Mouse (Mus musculus): Measurements from ENCODE around the gene Ccdc85c. TPM values are rescaled to one million over a fixed set of nuclear protein-coding genes. Genes with fewer than 3 reads are reported as not detected.

Gene Ccdc85c
- total RNA-seq, 1 experiment from 2014 or later, result 2.4 TPM

DNA sequence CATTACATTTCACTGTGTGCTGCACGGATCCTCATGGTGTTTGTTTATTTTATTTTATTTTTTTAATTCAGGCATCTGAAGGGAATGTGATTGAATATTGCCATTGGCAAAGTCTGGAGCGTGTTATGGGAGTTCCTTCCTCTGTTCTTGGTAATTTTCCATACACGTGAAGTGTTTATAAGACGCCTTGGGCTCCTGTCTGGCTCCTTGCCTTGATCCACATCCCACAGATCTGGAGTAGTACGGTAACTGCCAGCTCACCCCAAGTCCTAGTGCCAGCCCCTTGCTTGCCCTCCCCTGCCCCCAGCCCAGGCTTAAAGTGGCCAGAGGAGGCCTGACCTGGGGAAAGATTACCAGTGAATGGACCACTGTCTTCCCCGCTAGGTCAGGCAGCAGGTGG lies 25.8 kb upstream of the Ccdc85c start:
- ATAC-seq (replicated peaks; ENCODE audit: low read depth, poor library complexity, severe bottlenecking), result no peak

DNA sequence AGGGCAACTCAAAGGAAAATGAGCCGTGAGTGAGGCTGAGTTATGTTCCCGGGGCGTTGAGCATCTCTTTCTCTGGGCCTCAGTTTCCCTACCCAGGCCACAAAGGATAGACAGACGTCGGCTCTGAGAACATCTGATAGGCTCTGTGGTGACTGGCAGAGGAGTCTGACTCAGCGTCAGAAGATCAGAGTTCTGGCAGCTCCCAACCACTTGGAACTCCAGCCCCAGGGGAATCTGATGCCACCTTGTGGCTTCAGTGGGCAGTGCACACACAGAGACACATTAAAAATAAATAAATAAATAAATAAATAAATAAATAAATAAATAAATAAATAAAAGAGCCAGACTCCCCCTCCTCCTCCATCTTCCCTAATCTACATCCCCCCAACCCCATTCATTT lies 21.8 kb upstream of the Ccdc85c start:
- ATAC-seq (replicated peaks; ENCODE audit: low read depth, poor library complexity, severe bottlenecking), result 0 out of 2 replicates have a peak, but pooled peaks have one; percentile 41

DNA sequence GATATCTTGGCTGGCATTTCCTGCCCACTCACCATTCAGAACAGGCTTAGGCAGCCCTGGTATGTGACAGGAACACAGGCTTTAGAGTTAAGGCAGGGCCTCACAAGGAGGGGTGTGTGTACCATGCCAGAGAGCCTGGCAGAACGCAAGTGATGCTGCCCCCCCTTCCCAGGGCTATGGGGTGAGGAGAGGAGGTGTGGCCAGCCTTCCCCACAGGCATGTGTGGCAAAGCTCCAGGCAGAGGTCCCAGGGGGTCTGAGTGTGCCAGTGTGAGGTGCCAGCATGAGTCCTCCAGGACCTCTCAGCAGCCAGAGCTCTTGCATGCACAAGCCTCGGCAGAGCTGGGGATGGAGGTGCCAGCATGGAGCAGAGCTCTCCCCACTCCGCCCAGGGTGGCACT lies 19.4 kb upstream of the Ccdc85c start:
- ATAC-seq (replicated peaks; ENCODE audit: low read depth, poor library complexity, severe bottlenecking), result no peak

DNA sequence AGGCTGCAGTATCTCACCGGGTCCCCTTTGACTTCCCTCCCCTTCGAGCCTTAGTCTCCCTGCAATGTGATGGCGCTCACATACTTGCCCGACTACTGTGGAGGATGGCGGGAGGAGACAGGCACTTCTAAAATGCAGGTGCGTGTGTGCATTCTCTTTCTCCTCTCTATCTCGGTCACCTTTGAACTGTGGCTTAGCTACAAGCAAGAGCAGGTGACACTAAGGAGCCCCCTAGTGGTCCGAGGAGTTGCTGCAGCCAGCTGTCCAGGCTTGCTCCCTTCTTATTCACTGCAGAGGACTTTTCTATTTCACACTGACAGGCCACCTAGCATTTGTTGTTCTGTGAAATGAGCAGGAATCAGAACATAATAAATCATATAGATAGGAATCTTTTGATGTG lies 17.7 kb upstream of the Ccdc85c start:
- peak; percentile 84 for ATAC-seq (replicated peaks; ENCODE audit: low read depth, poor library complexity, severe bottlenecking)

DNA sequence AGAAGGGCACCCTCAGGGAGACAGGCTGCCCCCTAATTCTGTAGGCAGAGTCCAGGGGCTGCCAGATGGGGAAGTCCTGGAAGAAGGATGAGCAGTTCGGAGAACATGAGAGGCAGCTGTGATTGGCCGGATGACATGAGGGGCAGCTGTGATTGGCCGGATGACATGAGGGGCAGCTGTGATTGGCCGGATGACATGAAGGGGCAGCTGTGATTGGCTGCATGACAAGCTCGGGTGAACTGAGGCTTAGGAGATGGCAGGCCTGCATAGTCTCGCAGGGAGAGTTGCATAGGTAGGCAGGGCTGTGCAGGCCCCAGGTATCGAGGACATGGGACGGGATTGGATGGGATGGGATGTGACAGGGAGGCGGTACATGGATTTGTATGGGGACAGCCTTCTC lies 17.2 kb upstream of the Ccdc85c start:
- ATAC-seq (replicated peaks; ENCODE audit: low read depth, poor library complexity, severe bottlenecking), result peak; percentile 77

DNA sequence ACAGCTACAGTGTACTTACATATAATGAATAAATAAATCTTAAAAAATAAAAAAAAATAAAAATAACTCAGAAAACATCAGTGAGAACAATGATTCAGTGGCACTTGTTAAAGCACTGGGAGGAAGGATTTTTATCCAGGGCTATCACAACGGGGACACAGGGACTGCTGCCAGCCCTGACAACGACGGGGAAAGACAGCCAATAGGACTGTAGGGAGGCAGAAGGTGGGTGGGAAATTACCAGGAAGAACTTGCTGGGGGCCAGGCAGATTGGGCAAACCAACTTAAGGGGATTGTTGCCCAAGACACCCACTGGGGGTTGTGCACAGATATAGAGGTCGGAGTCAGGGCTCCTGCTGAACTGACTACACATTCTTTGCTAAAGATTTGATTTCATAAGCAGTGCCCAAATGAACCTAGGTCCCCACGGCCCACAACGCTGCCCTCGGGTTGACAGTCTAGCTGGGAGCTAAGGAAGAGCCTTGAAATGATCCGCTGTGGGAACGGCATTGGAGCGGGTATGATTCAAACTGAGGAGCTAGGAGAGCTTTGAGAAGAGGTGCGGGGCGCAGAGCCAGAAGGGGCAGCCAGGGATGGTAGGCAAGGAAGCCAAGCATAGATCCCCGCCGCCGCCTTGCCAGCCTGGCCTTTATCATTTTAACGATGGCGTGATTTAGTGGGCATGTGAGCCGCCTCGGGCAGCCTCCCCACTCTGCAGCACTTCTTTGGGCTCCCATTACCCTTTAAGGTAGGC lies 13.1 kb upstream of the Ccdc85c start:
- no peak for ATAC-seq (replicated peaks; ENCODE audit: low read depth, poor library complexity, severe bottlenecking)

DNA sequence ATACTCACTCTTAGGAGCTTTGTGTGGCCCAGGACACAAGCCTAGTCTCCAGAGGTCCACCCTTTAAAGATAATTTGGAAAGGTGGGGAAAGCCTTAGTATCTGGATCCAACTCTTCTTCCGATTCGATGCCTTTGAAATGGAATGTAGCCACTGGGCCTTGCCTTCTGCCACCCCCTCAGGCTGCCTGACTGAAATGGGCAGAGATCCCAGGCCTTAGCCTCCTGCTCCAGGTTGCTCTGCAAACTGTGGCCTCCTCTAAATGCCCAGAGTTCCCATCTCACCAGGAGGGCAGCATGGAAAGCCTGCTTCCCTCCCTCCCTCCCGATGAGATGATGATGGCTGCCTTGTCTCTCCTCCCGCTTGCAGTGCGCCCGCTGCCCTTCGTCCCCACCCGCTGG lies 11.8 kb upstream of the Ccdc85c start:
- no peak for ATAC-seq (replicated peaks; ENCODE audit: low read depth, poor library complexity, severe bottlenecking)

DNA sequence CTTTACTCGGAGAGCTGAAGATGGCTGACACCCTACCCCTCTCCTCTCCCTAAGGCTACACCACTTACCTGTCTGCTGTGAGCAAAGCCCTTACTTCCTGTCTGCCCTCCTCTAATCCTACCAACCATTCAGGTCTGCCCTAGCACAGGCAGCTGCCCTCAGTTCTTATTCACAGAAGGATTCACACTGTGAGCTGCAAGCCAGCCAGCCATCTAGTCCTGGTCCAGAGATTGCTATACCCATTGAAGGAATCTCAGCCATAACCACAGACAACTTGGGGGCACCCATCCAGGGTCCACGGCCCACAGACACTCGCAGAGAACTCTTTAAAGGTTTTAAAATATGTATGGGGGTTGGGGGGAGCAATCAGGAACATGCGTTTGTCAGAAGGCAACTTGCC lies 11.2 kb upstream of the Ccdc85c start:
- ATAC-seq (replicated peaks; ENCODE audit: low read depth, poor library complexity, severe bottlenecking), result no peak

DNA sequence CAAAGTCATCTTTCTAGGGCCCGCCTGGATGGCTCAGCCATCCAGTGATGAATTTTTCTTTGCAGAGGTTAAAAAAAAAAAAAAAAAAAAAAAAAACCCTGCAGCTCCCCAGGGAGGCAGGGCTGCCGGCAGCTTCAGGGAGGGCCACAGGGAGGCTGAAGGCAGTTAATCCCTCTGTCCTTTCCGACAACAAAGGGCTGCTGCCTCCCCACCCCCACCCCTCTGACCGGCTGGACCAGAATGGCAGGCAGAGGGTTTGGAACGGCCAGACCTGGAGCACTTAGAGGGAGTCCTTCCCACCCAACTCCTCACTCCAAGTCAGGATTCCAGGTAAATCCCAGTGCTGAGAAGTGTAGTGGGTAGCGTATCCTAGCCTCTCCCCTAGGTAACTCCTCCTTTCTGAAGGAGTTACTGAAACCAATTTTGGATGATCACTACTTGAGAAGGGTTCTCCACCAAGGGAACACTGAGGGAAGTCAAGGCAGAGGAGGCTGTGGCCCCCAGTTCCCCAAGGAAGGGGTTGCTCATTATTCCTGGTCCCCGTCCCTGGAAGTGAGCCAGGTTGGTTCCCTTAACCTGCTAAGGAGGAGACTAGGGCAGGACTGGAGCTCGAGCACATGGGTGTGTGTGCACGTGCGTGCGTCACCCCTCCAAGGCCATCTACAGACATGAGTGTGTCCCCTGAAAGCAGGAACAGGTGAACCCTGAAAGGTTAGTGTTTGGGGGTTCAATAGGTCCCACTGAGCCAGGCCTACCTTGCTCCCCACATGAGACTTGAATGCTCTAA lies 10.2 kb upstream of the Ccdc85c start:
- ATAC-seq (replicated peaks; ENCODE audit: low read depth, poor library complexity, severe bottlenecking), result no peak

DNA sequence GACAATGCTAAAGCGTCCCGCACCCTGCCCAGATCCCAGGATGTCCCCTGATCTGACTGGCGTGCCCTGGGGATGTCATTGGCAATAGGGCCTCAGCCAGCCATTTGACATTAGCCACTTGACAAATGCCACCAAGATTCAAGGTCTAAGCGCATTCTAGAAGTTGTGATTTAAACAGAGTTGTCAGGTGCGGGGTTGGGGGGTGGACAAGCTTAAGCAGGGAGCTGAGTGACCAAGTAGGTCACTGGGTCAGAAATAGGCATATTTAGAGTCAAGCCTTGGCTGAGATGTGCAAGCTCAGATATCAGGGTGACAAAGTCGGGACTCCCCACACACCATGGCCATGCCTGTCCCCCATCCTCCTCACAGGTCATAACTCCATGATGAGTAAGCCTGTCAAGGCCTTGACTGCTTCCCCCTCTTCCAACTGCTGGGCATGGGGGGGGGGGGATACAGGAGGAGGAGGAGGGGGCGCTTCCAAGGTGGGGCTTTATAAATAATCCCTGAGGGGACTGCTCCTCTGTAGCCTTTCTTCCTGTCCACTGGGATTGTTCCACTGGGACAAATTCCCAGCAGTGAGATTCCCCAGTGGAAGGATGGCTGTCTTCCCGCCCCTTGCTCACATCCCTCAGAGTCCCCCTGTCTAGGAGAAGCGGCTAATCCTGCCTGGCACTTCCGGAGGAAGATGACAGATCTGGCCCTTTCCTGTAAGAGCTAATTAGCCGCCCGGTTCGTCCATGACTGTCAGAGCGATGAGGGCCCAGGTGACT lies 9.4 kb upstream of the Ccdc85c start:
- no peak for ATAC-seq (replicated peaks; ENCODE audit: low read depth, poor library complexity, severe bottlenecking)

DNA sequence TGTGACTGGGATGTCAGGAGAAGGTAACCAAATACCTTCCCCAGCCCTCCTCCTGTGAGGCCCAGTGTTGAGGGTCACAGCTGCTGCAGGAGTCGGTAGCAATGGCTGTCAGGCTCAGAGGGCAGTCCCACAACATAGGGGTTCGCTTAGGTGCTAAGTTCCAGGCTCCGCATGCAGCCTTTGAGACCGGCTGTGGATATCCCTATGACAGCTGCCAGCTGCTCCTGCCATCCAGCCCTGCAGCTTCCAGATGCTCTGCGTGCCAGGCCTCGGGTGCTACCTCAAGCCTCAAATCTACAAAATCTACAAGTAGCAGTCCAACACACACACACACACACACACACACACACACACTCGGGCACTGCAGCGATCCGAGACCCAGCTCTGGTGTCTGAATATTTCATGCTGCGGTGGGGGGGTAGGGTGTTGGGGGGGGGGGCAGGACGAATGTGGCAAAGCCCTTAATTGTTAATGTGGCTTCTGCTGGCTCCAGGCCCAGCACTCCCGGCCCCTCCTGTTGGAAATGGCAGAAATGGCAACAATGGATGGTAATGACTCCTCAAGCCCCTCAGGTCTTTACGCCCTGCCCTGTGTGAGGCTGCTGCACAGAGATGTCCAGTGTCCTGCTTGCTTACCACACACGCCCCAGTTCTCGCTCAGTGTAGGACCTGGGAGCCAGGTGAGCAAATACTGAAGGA lies 3.1 kb upstream of the Ccdc85c start:
- no peak for ATAC-seq (replicated peaks; ENCODE audit: low read depth, poor library complexity, severe bottlenecking)

DNA sequence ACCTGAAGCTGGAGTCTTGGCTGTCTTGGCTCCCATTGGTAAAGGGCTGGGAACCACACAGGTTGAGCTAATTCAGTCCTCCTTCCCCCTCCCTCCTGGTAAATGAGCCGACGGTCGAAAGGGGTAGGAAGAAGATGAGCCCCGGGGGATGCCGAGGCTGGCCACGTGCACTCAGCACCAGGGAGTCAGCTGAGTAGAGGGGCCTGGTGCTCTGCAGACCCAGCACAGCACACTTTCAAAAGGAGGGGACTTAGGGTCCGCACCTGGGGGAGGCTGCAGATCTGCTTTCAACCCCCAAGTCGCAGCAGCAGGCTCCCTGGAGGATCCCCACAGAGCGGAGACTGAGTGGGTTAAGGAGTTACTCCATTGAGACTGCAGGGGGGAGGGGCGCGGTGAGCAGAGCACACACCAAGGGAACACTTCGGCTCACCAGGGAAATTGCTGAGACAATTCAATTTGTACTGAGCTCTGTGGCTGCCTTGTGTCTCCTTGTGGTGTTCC lies 2.2 kb upstream of the Ccdc85c start:
- ATAC-seq (replicated peaks; ENCODE audit: low read depth, poor library complexity, severe bottlenecking), result no peak

DNA sequence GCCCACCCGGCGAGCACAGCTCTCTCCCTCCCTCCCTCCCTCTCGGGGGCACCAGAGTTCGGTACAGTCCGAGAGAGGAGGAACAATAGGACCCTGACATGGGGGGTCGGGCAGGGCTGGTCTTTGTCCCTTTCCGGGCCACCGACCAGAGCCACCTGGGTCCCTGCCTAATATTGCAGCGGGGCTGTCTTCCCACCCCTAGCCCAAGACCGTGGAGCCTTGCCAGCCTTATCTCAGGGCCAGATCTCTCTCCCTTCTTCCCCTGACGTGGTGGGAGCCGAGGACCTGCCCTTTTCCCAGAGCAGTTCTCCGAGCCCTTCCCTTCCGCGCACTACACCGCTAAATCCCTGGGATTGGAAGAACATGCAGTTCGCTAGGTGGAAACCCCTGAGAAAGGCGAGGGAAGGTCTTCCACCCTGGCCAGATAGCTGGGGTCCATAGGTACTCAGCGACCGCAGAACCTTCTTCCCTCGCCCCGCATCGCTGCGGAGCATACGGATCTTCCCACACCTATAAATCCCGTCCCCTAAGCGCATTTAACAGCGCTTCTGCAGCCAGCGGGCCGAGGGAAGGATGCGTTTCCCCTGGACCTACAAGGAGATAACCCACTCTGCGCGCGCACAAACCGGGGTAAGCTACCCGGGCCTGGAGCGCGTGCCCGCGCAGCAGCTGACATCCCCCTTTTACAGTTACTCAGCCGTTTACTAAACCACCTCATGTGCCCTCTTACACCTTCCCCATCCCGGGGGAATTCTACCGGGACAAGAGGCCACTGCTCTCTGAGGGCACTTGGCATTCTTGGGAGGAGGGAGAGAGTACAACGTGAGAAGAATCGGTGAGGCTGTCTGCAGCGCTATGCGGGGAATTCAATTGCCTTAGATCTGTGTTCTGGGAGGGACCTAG lies 946 bp upstream of the Ccdc85c start:
- ATAC-seq (replicated peaks; ENCODE audit: low read depth, poor library complexity, severe bottlenecking), result peak; percentile 13; the same call in 1 of the 2 replicates

DNA sequence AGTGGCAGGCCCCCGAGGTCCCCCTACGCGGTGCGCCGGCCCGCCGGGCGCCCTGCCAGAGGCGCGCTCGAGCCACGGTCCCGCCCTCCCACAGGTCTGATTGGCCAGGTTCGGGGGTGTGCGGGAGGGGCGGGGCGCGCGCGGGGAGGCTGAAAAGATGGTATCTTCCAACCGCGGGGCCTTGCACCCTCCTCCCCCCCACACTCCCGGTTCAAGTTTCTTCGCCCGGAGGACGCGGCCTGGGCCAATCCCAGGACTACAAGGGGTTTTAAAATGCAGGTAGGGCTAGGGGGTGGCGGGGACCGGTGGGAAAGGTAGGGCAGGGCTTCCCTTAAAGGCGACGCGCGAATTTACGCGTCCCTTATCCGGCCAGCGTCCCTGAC lies 274 bp upstream of the Ccdc85c start:
- peak; percentile 75 for ATAC-seq (replicated peaks; ENCODE audit: low read depth, poor library complexity, severe bottlenecking)

DNA sequence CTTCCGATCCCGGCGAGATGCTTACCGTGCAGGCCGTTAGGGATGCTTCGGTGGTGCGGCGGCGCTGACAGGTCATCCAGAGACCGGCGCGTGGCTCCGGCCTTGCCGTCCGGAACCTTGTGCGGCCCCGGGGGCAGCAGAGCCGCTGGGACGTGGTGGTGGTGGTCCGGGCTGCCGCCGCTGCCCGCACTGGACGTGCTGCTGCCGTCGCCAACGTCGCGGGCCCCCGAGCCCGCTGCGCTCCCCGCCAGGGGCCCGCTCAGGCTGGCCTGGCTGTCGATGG lies 971 bp downstream of the Ccdc85c start:
- ATAC-seq (replicated peaks; ENCODE audit: low read depth, poor library complexity, severe bottlenecking), result no peak

DNA sequence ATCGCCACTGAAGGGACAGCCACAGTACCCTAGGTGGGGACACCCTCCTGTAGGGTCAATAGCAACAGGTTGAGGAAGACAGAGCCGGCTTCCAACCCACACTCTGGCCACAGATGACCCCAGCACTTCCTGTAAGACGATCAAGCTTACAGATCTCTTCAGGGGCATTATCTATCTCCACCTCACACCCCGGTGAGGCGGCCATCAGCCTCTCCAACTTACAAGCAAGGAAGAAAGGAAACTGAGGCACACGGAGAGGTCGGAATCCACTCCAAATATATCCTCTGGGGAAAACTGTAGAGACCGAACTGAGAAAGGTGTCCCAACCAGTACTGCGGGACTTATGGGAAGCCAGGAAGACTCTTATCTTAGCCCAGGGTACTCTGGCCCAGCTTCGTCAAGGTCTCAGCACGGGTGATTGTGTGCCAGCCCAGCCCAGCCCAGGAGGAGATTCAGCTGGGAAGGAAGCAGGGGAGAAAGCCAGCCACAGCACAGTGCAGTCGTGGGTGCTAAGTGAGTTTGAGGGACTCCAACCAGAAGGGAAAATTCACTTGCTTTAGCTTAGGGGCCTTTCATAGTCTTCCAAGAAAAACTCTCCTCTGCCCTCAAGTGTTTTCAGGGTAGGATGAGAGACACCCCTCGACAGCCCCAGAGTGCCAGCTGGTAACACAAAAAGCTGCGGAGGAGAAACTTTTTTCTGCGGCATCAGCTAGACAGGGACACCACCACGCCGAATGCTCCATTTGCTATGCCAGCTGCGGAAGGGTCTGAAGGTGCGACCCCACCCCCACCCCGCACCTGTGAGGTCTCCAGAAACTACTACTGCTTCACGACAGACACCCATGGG lies 1.5 kb downstream of the Ccdc85c start:
- no peak for ATAC-seq (replicated peaks; ENCODE audit: low read depth, poor library complexity, severe bottlenecking)

DNA sequence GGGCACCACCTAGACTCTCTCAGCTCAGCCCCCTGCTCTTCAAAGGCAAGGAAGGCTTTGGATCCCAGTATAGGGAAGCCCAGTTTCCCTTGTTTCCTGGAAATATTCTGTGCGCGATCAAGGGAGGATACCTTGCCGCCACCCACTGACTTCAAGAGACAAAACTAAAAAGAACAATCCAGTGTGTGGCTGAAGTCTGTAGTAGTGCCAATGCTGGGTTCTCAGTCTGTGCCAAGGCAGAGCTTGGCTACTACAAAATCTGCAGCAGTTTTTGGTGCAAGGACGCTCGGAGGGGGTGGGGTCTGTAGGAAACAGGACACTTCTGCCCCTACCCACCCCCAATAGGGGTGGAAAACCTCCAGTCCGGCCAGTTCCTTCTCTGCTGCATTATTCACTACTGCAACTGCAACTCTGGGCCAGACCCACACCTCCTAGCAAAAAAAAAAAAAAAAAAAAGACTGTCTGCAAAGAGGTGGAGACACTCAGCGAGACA lies 3.0 kb downstream of the Ccdc85c start:
- ATAC-seq (replicated peaks; ENCODE audit: low read depth, poor library complexity, severe bottlenecking), result no peak

Data from common myeloid progenitor, adult 5-6 weeks (primary cell).